Mouse (Mus musculus) lung, embryonic 15.5 days (tissue): Measurements from ENCODE around the gene Matn4. TPM values are rescaled to one million over a fixed set of nuclear protein-coding genes. Genes with fewer than 3 reads are reported as not detected.

Experiments used
- ATAC-seq: fragments of 200-750 bp; cut with Nextera tagmentation; 2 replicates; pipeline ENCODE4 v1.8.0; 2017; ENCODE audit warnings: moderate number of reproducible peaks, borderline replicate concordance; ENCODE audit not compliant: low FRiP score, low TSS enrichment; ENCODE audit errors: extremely low read depth
- H3K27ac ChIP-seq: fragments of 300-500 bp; sonication (generic); 2 replicates; pipeline ENCODE4 v1.5.1; 2015; ENCODE audit warnings: moderate library complexity, mild to moderate bottlenecking, inconsistent platforms
- H3K27me3 ChIP-seq: fragments of 300-500 bp; sonication (generic); 2 replicates; pipeline ENCODE4 v1.6.1; 2015; ENCODE audit warnings: inconsistent platforms
- H3K36me3 ChIP-seq: fragments of 300-500 bp; sonication (generic); 2 replicates; pipeline ENCODE4 v1.6.1; 2015; ENCODE audit warnings: inconsistent platforms
- H3K4me1 ChIP-seq: fragments of 300-500 bp; sonication (generic); 2 replicates; pipeline ENCODE4 v1.6.1; 2015; ENCODE audit warnings: inconsistent platforms
- H3K4me2 ChIP-seq: fragments of 300-500 bp; sonication (generic); 2 replicates; pipeline ENCODE4 v1.6.1; 2015; ENCODE audit warnings: inconsistent platforms, mild to moderate bottlenecking, moderate library complexity
- H3K4me3 ChIP-seq: fragments of 300-500 bp; sonication (generic); 2 replicates; pipeline ENCODE4 v1.5.1; 2015; ENCODE audit warnings: mild to moderate bottlenecking, inconsistent platforms
- H3K9ac ChIP-seq: fragments of 300-500 bp; sonication (generic); 2 replicates; pipeline ENCODE4 v1.6.1; 2015; ENCODE audit warnings: inconsistent platforms
- H3K9me3 ChIP-seq: fragments of 300-500 bp; sonication (generic); 2 replicates; pipeline ENCODE4 v1.6.1; 2016; ENCODE audit warnings: inconsistent platforms
- WGBS: fragments of 180-500 bp; shearing (Covaris S2); methylation state at CpG from one replicate; pipeline ENCODE4 v1.1.7; 2015; 5-methylcytosine and 5-hydroxymethylcytosine counted together
- polyA plus RNA-seq: library from polyadenylated mRNA; unstranded; fragments of >200 nt; fragmentation: Nextera tagmentation; extraction: Ambion mirVana; gene quantifications from 2 replicates; pipeline ENCODE4 v1.2.1, GENCODE M21; 2015

The Matn4 gene
- polyA plus RNA-seq, 1 experiment from 2014 or later: 42.7 TPM

- H3K27ac ChIP-seq: no peak overlapping the region
- 42% methylated on average over 3 of the region's 3 CpGs for WGBS
- H3K4me2 ChIP-seq: no peak overlapping the region
These were observed 29.7 kb upstream of the Matn4 start for GRCm38 (mm10) chr2:164434681-164435080.

GRCm38 (mm10) chr2:164433278-164433895, 28.4 kb upstream of the Matn4 start:
- ATAC-seq: no peak
- 63% methylated on average over 9 of the region's 9 CpGs for WGBS
- peaks cover 79% of the 10 kb centered on the region for H3K4me1 ChIP-seq
- peaks cover 13% of the 10 kb centered on the region for H3K36me3 ChIP-seq
- H3K9ac ChIP-seq: no peak overlapping the region
- no peaks in the 10 kb centered on the region for H3K9me3 ChIP-seq
- H3K27me3 ChIP-seq: no peaks in the 10 kb centered on the region
- H3K4me3 ChIP-seq: no peak overlapping the region
- peak overlapping the region; percentile 71; the same call in 1 of the 2 replicates for H3K27ac ChIP-seq
- H3K4me2 ChIP-seq: peak overlapping the region; percentile 25

More at GRCm38 (mm10) chr2:164434681-164435080, 29.7 kb upstream of the Matn4 start:
- ATAC-seq: no peak
- no peaks in the 10 kb centered on the region for H3K9me3 ChIP-seq
- no peaks in the 10 kb centered on the region for H3K36me3 ChIP-seq
- no peak overlapping the region for H3K9ac ChIP-seq
- H3K4me1 ChIP-seq: peaks cover 92% of the 10 kb centered on the region
- H3K27me3 ChIP-seq: no peaks in the 10 kb centered on the region
- H3K4me3 ChIP-seq: no peak overlapping the region

DNA sequence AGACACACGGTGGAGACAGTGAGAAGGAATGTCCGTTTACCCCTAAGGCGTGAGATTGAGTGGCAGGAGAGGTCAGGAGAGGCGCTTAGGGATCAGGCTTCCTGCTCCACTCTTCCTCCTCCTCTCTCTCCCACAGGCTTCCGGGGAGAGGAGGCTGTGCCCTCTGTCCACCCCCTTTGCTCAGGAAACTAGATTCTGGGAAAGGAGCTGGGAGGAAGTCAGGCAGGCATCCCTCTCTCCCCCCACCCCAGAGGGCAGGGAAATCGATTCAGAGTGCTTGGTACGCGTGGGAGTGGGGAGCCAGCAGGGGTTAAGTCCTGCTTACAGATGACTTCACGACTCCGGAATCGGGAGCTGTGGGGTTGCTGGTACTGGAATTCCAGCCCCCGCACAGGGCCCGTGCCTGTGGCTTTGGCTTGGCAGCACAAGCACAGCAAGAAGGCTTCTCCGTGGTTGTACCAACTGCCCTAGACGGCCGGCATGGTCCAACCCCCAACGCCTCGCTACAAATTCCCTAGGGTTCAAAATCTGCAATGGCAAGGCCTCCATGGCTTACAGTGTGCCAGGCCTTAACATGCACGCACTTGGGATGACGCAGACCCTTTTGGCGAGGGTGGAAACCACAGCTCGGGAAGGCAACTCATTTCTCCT, 27.7 kb upstream of the Matn4 start:
- H3K9ac ChIP-seq: 0 out of 2 replicates have a peak overlapping the region, but pooled peaks have one; percentile 15
- H3K27ac ChIP-seq: peak overlapping the region; percentile 71
- H3K36me3 ChIP-seq: peaks cover 20% of the 10 kb centered on the region
- H3K9me3 ChIP-seq: no peaks in the 10 kb centered on the region
- 0 out of 2 replicates have a peak, but pooled peaks have one; percentile 21 for ATAC-seq
- H3K4me2 ChIP-seq: peak overlapping the region; percentile 25
- peaks cover 74% of the 10 kb centered on the region for H3K4me1 ChIP-seq
- no peaks in the 10 kb centered on the region for H3K27me3 ChIP-seq
- 23% methylated on average over 22 of the region's 22 CpGs for WGBS
- H3K4me3 ChIP-seq: no peak overlapping the region; the same call in 1 of the 2 replicates

DNA sequence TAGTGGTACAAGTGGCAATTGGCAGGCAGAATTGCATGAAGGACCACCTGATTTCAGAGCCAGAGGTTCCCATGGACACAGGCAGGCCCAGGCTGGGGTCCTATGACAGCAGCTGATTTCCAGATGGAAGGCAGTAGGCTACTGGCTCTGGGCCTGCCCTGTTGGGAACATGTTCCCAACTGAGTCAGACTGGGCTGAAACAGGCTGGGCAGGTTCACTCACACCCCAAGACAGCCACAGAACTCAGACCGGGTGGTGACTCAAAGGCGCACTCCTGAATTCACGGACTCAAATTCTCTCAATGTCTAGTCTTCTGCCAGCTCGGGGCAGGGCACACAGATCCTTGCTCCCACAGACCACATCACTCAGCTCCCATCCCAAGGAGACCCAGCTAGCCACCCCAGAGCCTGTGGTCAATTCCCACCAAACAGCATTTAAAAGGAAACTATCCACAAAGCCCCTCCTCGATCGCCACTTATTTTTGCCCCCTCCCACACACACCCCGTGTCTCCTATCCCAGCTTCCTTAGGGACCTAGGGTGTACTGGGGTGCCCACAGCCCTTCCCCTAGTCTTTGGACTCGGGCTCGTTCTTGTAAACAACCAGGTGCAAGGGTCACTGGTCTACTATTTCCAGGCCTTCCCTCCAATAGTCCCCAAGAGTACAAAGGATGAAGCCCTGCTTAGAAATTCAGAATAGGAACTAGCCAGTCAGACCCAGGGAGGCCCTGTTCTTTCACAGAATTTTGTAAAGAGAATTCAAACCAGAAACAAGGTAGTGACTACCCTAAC, 26.9 kb upstream of the Matn4 start:
- H3K27me3 ChIP-seq: no peaks in the 10 kb centered on the region
- 45% methylated on average over 9 of the region's 9 CpGs for WGBS
- ATAC-seq: no peak
- H3K36me3 ChIP-seq: peaks cover 25% of the 10 kb centered on the region
- H3K4me3 ChIP-seq: no peak overlapping the region
- H3K4me2 ChIP-seq: peak overlapping the region; percentile 25
- H3K9me3 ChIP-seq: no peaks in the 10 kb centered on the region
- H3K9ac ChIP-seq: no peak overlapping the region
- peak overlapping the region; percentile 71 for H3K27ac ChIP-seq
- H3K4me1 ChIP-seq: peaks cover 66% of the 10 kb centered on the region

DNA sequence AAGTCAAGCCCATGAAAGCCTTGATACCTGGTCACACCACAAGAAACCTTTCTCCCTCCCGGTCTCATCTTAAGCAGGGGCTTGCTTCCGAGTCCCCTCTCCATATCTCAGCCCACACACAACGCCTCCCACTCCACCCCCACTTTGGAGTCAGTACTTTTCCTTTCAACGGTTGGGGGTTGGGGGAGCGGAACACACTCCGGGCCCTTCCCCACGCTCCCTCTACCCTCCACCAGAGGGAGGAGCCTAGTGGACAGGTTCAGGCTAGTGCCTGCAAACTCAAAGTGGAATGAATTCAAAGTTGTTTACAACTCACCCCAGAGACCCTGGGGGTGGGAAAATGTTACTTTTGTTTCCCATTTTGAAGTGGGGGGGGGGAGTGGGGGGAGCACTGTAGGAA, 25.7 kb upstream of the Matn4 start:
- ATAC-seq: no peak; the same call in 1 of the 2 replicates
- Histone ChIP-seq H3K4me2 (peak overlapping the region; percentile 26; the same call in 1 of the 2 replicates), H3K27me3 (no peaks in the 10 kb centered on the region), H3K36me3 (peaks cover 30% of the 10 kb centered on the region), H3K27ac (0 out of 2 replicates have a peak overlapping the region, but pooled peaks have one; percentile 15), H3K4me3 (no peak overlapping the region), H3K4me1 (peaks cover 59% of the 10 kb centered on the region), H3K9ac (no peak overlapping the region), H3K9me3 (no peaks in the 10 kb centered on the region)
- WGBS: 9% methylated on average over 7 of the region's 7 CpGs

GRCm38 (mm10) chr2:164429881-164430615, 25.1 kb upstream of the Matn4 start:
- ATAC-seq: no peak
- no peaks in the 10 kb centered on the region for H3K9me3 ChIP-seq
- peaks cover 36% of the 10 kb centered on the region for H3K36me3 ChIP-seq
- 0 out of 2 replicates have a peak overlapping the region, but pooled peaks have one; percentile 12 for H3K27ac ChIP-seq
- H3K27me3 ChIP-seq: no peaks in the 10 kb centered on the region
- no peak overlapping the region for H3K9ac ChIP-seq
- H3K4me3 ChIP-seq: no peak overlapping the region
- H3K4me2 ChIP-seq: no peak overlapping the region
- WGBS: 54% methylated on average over 15 of the region's 15 CpGs
- peaks cover 53% of the 10 kb centered on the region for H3K4me1 ChIP-seq

DNA sequence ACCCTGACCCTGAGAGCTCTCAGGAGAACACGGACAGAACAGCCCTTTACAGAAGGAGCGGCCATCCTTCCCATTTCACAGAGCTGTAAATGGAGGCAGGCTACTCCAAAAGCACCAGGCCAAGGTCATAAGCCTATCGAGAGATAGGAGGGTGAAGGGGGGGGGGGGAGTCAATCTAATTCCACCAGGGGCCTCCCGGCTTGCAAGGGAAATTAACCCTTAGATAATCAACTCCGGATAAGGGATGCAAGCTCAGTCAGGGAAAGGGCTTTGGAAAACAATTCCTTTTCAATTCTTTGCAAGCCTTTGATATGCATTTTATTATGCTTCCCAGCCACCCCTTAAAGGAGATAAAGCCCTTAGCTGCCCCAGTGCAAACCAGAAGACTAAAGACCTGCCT, 23.5 kb upstream of the Matn4 start:
- H3K36me3 ChIP-seq: peaks cover 49% of the 10 kb centered on the region
- no peaks in the 10 kb centered on the region for H3K27me3 ChIP-seq
- peaks cover 38% of the 10 kb centered on the region for H3K4me1 ChIP-seq

GRCm38 (mm10) chr2:164426952-164427351, 22.0 kb upstream of the Matn4 start:
- H3K4me1 ChIP-seq: peaks cover 23% of the 10 kb centered on the region
- 78% methylated on average over 5 of the region's 5 CpGs for WGBS
- no peaks in the 10 kb centered on the region for H3K27me3 ChIP-seq
- H3K4me3 ChIP-seq: no peak overlapping the region
- H3K4me2 ChIP-seq: no peak overlapping the region
- no peak for ATAC-seq
- H3K27ac ChIP-seq: no peak overlapping the region
- peaks cover 50% of the 10 kb centered on the region for H3K36me3 ChIP-seq
- no peak overlapping the region for H3K9ac ChIP-seq
- no peaks in the 10 kb centered on the region for H3K9me3 ChIP-seq

More for the DNA sequence above, 23.5 kb upstream of the Matn4 start:
- no peaks in the 10 kb centered on the region for H3K9me3 ChIP-seq
- H3K9ac ChIP-seq: no peak overlapping the region
- no peak overlapping the region for H3K4me2 ChIP-seq
- no peak overlapping the region for H3K4me3 ChIP-seq
- no peak for ATAC-seq
- WGBS: 44% methylated on average over 5 of the region's 5 CpGs
- no peak overlapping the region for H3K27ac ChIP-seq

DNA sequence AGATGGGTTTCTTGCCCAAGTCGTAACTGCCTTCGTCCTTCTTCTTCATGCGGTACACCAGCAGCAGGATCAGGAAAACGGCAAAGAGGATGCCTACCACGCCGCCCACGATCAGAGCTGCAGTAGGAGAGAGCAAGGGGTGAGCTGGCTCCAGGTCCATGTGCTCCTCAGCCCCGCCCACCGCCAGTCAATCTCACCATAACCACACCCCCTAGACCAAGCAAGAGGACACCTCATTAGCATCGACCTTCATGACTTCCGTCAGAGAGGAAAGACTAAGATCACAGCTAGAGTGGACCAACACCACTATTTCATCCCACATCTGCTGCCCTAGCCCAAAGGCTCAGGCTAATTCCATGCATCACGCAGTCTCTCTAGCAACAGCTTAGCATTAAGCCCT, 21.2 kb upstream of the Matn4 start:
- no peaks in the 10 kb centered on the region for H3K27me3 ChIP-seq
- peaks cover 15% of the 10 kb centered on the region for H3K4me1 ChIP-seq
- H3K27ac ChIP-seq: no peak overlapping the region
- no peak overlapping the region for H3K4me2 ChIP-seq
- H3K9ac ChIP-seq: no peak overlapping the region
- 29% methylated on average over 12 of the region's 12 CpGs for WGBS
- 0 out of 2 replicates have a peak, but pooled peaks have one; percentile 10 for ATAC-seq
- peaks cover 50% of the 10 kb centered on the region for H3K36me3 ChIP-seq
- H3K4me3 ChIP-seq: no peak overlapping the region
- H3K9me3 ChIP-seq: no peaks in the 10 kb centered on the region

- 67% methylated on average over 5 of the region's 5 CpGs for WGBS
These were observed 20.4 kb upstream of the Matn4 start for GRCm38 (mm10) chr2:164425401-164425800.

DNA sequence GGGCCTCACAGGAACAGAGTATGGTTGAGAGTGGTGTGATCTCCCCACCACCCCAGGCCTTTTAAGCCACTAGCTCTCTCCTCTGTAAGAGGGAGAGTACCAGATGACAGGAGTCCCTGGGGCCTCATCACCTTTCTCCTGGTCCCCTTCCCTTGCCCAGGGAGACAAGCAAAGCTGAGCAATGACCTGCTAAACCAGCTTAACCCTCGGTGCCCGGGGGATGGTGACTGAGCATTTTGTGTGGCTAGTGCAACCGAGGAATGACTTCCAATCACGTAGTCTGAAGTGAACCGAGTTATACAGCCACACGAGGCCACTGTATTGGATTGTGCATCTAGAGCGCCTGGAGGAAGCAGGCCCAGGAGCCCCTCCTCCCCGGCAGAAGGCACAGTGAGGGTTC, 19.4 kb upstream of the Matn4 start:
- Histone ChIP-seq H3K36me3 (peaks cover 48% of the 10 kb centered on the region), H3K4me1 (peaks cover 5% of the 10 kb centered on the region; the same call in 1 of the 2 replicates), H3K27me3 (no peaks in the 10 kb centered on the region), H3K4me3 (no peak overlapping the region), H3K9ac (no peak overlapping the region), H3K9me3 (no peaks in the 10 kb centered on the region), H3K27ac (no peak overlapping the region), H3K4me2 (no peak overlapping the region)
- ATAC-seq: no peak
- WGBS: 89% methylated on average over 8 of the region's 8 CpGs

More at GRCm38 (mm10) chr2:164425401-164425800, 20.4 kb upstream of the Matn4 start:
- H3K9ac ChIP-seq: no peak overlapping the region
- H3K9me3 ChIP-seq: no peaks in the 10 kb centered on the region
- no peak overlapping the region for H3K27ac ChIP-seq
- peaks cover 50% of the 10 kb centered on the region for H3K36me3 ChIP-seq
- H3K27me3 ChIP-seq: no peaks in the 10 kb centered on the region
- H3K4me2 ChIP-seq: no peak overlapping the region
- peaks cover 8% of the 10 kb centered on the region for H3K4me1 ChIP-seq
- H3K4me3 ChIP-seq: no peak overlapping the region
- ATAC-seq: no peak
